Comparison of ENCODE assay signal across 9 mouse cellular contexts in the genomic region with DNA sequence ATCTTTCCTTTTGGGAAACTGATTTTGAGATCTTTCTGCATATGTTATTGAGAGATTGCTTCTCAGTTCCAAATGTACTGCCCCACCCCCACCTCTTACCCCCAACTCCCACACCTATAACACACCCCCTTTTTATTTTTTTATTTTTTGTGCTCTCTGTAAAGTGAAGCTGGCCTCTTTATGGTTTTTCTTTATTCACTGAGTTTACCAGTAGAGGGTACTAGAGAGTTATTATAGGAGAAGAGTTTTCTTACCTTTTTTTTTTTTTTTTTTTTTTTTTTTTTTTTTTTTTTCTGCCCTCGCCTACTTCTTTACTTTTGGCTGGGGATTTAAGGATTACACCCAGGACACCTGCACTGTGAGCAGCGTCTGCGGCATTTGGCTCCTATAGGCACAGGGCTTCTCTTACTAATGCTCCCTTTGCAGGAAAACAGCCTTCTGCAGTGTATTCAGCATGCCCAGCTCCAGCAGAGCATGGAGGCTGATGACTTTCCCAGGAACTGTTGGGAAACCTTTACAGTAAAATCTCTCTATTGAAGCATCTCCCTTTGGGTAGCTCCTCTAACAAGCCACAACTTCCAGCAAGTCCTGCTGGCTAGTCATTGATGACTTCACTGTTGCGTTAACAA.
DNase-seq lines count a peak whose midpoint lies in the region; ATAC-seq and TF ChIP-seq lines count a peak whose summit lies in the region.
"Had no signal": no experiment of that assay in that cellular context is flagged by ENCODE, and none has a peak within 500 bp of the region (broad histone marks: within the 10 kb centered on the region; RNA-seq: fewer than 3 reads in every experiment).

No protein-coding gene starts in this region.

- no peaks in the 10 kb centered on the region for H3K36me3 ChIP-seq in forebrain, postnatal 0 days (ENCODE audit: insufficient read depth)
- no peaks in the 10 kb centered on the region for H3K36me3 ChIP-seq in forebrain, embryonic 16.5 days (ENCODE audit: control insufficient read depth, insufficient read depth)
- no peaks in the 10 kb centered on the region for H3K36me3 ChIP-seq in MEL (ENCODE audit: control insufficient read depth in 1 of 2, insufficient read depth in 2 of 2, low read length in 2 of 2)
- H3K36me3 ChIP-seq: heart, embryonic 10.5 days had no signal

- no peak for TF ChIP-seq EP300 in MEL (IDR thresholded peaks at IDR 0.05; ENCODE audit: low read depth in 1 of 2, low read length in 2 of 2)

- ATAC-seq in forebrain, postnatal 0 days = peak; percentile 27; the same call in 1 of the 2 replicates
- no peak for ATAC-seq in forebrain, embryonic 16.5 days

- H3K27me3 ChIP-seq in forebrain, postnatal 0 days (ENCODE audit: insufficient read depth, low read length) = no peaks in the 10 kb centered on the region
- no peaks in the 10 kb centered on the region for H3K27me3 ChIP-seq in forebrain, embryonic 16.5 days (replicated peaks; ENCODE audit: control insufficient read depth, insufficient read depth, low read length)
- H3K27me3 ChIP-seq in MEL (ENCODE audit: control insufficient read depth in 1 of 2, insufficient read depth in 2 of 2, low read length in 2 of 2) = no peaks in the 10 kb centered on the region

- no peaks in the 10 kb centered on the region for H3K4me1 ChIP-seq in forebrain, postnatal 0 days (ENCODE audit: insufficient read depth)
- H3K4me1 ChIP-seq in forebrain, embryonic 16.5 days (replicated peaks; ENCODE audit: control insufficient read depth, insufficient read depth, low read length) = no peaks in the 10 kb centered on the region
- no peaks in the 10 kb centered on the region for H3K4me1 ChIP-seq in MEL (ENCODE audit: control insufficient read depth in 1 of 2, insufficient read depth in 2 of 2, low read length in 2 of 2)
- H3K4me1 ChIP-seq: heart, embryonic 10.5 days had no signal

- H3K4me3 ChIP-seq in forebrain, postnatal 0 days (ENCODE audit: low read depth, low read length) = no peak overlapping the region
- no peak overlapping the region for H3K4me3 ChIP-seq in forebrain, embryonic 16.5 days (replicated peaks; ENCODE audit: low read length)
- no peak overlapping the region for H3K4me3 ChIP-seq in MEL (ENCODE audit: control insufficient read depth in 1 of 2, insufficient read depth in 1 of 2, low read depth in 2 of 2, low read length in 2 of 2)
- H3K4me3 ChIP-seq: heart, embryonic 10.5 days had no signal

- no peaks in the 10 kb centered on the region for H3K79me2 ChIP-seq in MEL (ENCODE audit: control insufficient read depth, insufficient read depth, low read length, poor library complexity)

- no peaks in the 10 kb centered on the region for H3K9me3 ChIP-seq in forebrain, postnatal 0 days (ENCODE audit: low read length)
- no peaks in the 10 kb centered on the region for H3K9me3 ChIP-seq in forebrain, embryonic 16.5 days (ENCODE audit: control insufficient read depth, low read length)
- H3K9me3 ChIP-seq in MEL (replicated peaks; ENCODE audit: insufficient read depth, low read length) = no peaks in the 10 kb centered on the region
- H3K9me3 ChIP-seq: heart, embryonic 10.5 days had no signal

- DNase-seq in forebrain, postnatal 0 days = peak; percentile 29
- peak; percentile 10 for DNase-seq in left cerebral cortex, adult 11 months (ENCODE audit: low spot score)
- DNase-seq in left cerebral cortex, postnatal 10 days (ENCODE audit: extremely low spot score in 1 of 2, low spot score in 2 of 2) = no peak
- no peak for DNase-seq in MEL (ENCODE audit: low read depth, low spot score)
- DNase-seq in left cerebral cortex, postnatal 25 days (ENCODE audit: low spot score in 2 of 2) = peak; percentile 2 to 44
- DNase-seq in testis, postnatal 14 days (ENCODE audit: low spot score) = no peak
- DNase-seq in heart, adult 11 months = no peak

- no peak for TF ChIP-seq RAD21 in MEL (IDR thresholded peaks at IDR 0.05; ENCODE audit: low read depth, low read length)

- TF ChIP-seq CTCF in forebrain, postnatal 0 days (IDR thresholded peaks at IDR 0.05; ENCODE audit: low read depth) = peak; percentile 42; the same call in 1 of the 2 replicates
- TF ChIP-seq CTCF in MEL (IDR thresholded peaks at IDR 0.05 in 2 of 3, conservative IDR thresholded peaks at IDR 0.05 in 1 of 3; ENCODE audit: control insufficient read depth in 1 of 3, insufficient read depth in 1 of 3, low read depth in 2 of 3, low read length in 3 of 3, poor library complexity in 1 of 3, severe bottlenecking in 1 of 3) = no peak

- no peak overlapping the region for H3K27ac ChIP-seq in forebrain, postnatal 0 days (ENCODE audit: low read depth, low read length)
- H3K27ac ChIP-seq in forebrain, embryonic 16.5 days (ENCODE audit: low read length) = no peak overlapping the region
- H3K27ac ChIP-seq in MEL (ENCODE audit: control insufficient read depth, low read depth, low read length) = no peak overlapping the region
- H3K27ac ChIP-seq: heart, embryonic 10.5 days had no signal

- intact Hi-C loops in left cerebral cortex, postnatal 10 days (cut with DNase I) = loop anchor here (5.0 kb wide), 2 partner anchors 685 to 700 kb away; no protein-coding TSS in a partner anchor
- intact Hi-C loops in left cerebral cortex, postnatal 25 days (cut with DNase I) = loop anchor here (2.0 to 10.0 kb wide), 3 partner anchors 425 to 701 kb away; a partner anchor contains a TSS

- no peak for TF ChIP-seq POLR2A in MEL (IDR thresholded peaks at IDR 0.05; ENCODE audit: control insufficient read depth in 1 of 2, insufficient read depth in 1 of 2, low read depth in 1 of 2, low read length in 2 of 2, poor library complexity in 1 of 2)

- H3K9ac ChIP-seq in forebrain, postnatal 0 days = no peak overlapping the region
- H3K9ac ChIP-seq in forebrain, embryonic 16.5 days (replicated peaks; ENCODE audit: low read depth, low read length) = no peak overlapping the region
- H3K9ac ChIP-seq in MEL (ENCODE audit: control insufficient read depth, low read depth, low read length, poor library complexity, severe bottlenecking) = no peak overlapping the region

- no peak overlapping the region for H3K4me2 ChIP-seq in forebrain, postnatal 0 days (ENCODE audit: low read depth)
- no peak overlapping the region for H3K4me2 ChIP-seq in forebrain, embryonic 16.5 days (ENCODE audit: low read length)

- WGBS in forebrain, postnatal 0 days = 26% methylated on average over 4 of the region's 4 CpGs
- WGBS in forebrain, embryonic 16.5 days = 22% methylated on average over 4 of the region's 4 CpGs

TF ChIP-seq in MEL, 35 proteins besides CTCF, POLR2A, EP300 and RAD21:
- TF ChIP-seq ZNF384 (IDR thresholded peaks at IDR 0.05; ENCODE audit: low read depth, low read length) (peak; percentile 43; the same call in 1 of the 2 replicates), BHLHE40 (IDR thresholded peaks at IDR 0.05; ENCODE audit: borderline replicate concordance, low read depth, low read length) (no peak), MAZ (IDR thresholded peaks at IDR 0.05; ENCODE audit: low read depth, low read length) (no peak)

Comparison
In these comparisons a context has a peak if more than half of its experiments do, and no peak if none do; other contexts are left out.
1. DNase-seq: peak in forebrain, postnatal 0 days (single experiment), left cerebral cortex, adult 11 months (single experiment) and left cerebral cortex, postnatal 25 days (2 of 2); none in left cerebral cortex, postnatal 10 days (0 of 2), MEL (single experiment), testis, postnatal 14 days (single experiment) and heart, adult 11 months (single experiment).